Mouse (Mus musculus): Measurements from ENCODE around the gene Gm10300. TPM values are rescaled to one million over a fixed set of nuclear protein-coding genes. Genes with fewer than 3 reads are reported as not detected.

Gene Gm10300
- not detected for total RNA-seq (2021)
- long read RNA-seq = 0 reads

DNA sequence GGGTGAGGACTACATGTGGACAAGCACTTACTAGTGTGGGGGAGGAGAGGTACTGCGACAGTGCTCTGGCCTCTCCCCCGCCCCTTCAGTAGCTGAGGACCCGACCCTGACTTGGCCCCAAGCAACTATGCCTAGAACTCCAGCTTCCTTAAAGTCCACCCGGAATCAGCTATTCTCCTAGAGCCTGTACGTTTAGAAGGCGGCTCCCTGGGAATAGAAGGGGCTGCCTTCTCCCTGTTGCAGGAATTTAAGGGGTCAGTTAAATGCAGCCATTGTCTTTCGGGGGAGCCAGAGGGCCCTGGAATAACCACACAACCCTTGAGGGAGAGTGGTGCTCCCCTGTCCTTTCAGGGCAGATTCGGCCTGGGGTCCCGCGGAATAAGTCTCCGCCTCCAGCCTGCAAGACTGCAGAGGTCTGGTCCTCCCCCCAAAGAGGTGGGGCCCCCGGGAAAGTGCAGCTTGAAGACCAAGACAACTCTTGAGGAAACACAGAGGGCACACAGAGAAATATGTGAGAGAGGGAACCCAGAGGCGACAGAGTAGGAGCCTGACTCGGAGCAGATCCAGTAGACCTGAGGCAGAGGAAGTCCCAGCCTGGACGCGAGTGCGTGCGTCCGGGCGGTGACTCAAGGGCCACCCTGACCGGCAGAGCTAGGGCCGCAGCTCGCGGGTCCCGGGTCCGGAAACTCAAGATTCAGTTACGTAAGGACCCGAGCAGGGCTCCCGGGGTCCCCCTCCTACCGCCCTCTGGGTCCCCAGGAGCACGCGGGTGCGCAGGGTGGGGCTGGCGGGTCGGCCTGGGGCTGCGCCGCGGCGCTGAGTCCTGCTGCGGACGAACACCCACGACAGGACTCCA is at the start of gene Gm10300:
Gene Gm10300 (plus strand): TSS at position 621 of the 856 bp plus-strand sequence.
- peak in 1 of 2 experiments; percentile 9 for DNase-seq (ENCODE audit: low spot score in 2 of 2)

DNA sequence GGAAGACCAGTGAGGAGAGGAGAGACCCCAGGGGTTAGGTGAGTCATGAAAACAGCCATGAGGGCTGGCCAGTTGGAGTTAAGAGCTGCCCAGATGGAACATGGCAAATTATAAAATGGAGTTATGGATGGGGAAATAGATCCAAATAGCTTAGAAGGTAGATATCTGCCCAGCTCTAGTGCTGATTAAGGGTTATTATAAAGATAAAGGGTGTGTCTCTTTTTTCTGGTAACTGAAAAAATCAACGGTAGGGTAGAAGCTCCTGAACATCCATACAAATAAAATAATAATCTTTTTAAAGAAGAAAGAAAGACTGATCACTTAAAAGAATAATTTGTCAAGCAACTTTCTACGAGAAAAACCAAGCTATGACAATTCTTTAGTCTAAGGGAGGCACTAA is 49.2 kb upstream of the Gm10300 start:
- no peak for DNase-seq (ENCODE audit: low spot score in 2 of 2)

DNA sequence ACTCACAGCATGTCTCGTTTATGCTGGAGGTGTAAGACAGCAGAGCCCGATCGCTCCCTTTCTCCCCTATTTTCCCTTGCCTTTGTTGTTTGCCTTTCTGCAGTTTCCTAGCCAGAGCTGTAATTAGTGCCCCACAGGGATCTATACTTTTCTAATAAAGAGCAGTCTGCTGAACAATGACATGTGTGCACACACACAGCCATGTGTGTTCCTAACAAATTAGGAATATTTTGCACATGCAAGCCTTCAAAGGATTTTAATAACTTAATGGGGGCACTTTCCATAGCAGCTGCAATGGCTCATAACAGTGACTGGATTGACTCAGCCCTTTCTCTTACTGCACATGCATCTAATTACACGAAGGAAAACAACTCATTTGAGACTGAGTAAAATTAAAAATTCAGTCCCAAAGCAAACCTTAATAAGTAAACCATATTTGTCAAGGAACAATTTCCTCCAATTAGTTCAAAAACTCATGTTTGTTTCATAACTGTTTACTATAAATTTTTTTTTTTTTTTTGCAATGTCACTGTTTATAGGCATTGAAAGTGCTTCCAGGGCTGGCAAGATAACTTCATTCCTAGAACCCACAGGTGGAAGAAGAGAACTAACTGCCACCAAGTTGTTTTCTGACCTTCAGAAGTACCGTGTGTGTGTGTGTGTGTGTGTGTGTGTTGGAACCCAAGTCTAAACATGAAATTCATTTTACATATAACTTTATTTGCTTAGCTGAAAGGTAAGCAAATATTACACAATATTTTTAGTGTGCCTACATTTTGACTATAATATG is 48.6 kb upstream of the Gm10300 start:
- DNase-seq (ENCODE audit: low spot score in 2 of 2) = no peak

DNA sequence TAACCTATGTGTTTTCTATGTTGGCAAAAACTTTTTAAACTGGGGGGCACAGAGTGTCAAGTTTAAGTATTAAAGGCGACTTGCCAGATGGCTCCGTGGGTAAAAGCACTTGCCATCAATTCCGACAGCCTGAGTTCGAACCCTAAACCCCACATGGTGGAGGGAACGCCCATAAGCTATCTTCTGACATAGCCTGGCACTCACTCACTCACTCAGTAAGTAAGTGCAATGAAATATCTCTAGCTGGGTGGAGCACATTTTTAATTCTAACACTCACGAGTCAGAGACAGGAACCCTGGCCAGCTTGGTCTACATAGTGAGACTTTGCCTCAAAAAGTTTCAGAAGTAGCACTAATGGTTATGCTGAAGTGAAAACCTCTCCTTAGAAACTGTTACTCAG is 47.3 kb upstream of the Gm10300 start:
- no peak for DNase-seq (ENCODE audit: low spot score in 2 of 2)

DNA sequence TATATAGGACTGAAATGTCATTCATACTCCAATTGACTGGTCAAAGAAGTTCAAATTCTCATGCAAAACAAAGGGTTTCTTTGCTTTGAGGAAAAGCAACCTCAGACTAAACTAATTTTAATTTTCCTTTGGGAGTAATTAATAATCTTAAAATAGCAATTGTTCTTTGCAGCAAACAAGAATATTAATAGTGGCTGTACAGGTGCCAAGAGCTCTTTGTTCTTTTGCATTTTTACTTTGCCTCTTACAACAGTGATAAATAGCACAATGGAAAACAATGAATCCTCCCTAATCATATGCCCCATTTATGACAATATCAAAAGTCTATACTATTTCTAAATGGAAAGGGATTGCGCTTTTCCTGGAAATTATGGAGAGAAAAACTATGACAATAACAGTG is 46.7 kb upstream of the Gm10300 start:
- peak in 1 of 2 experiments; percentile 23 for DNase-seq (ENCODE audit: low spot score in 2 of 2)

DNA sequence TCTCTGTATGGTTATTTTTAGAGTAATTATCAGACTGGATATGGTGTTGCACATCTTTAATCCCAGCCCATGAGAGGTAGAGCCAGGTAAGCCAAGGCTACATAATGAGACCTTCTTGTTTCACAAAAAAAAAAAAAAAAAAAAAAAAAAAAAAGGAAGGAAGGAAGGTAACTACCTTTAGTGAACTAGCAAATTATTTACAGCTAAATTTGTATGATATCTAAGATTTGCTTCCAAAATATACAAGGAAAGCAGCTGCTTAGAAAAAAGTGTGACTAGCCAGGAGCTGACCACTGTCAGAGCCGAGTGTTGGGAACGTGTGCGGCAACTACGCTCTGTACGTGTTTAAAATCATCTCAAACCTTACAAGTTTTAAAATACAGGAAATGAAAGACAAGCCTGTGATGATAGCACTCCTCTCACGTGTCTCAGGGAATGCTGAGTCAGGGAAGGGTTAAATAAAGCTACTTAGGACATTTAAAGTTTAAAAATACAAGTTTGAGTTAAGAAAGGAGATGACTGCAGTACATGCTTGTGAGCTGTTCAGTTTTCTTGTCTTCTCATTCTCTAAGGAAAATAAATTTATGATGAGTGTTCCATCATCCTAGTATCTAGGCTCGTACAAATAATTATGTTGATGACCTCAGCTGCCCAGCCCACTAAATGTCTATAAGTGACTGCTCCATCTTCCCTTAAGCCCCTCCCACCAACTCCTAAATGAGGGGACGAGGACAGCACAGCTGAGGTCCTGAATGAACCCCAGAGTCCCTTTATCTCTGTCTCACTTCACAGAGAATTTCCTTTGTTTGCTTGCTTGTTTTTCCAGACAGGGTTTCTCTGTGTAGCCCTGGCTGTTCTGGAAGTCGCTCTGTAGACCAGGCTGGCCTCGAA is 44.4 kb upstream of the Gm10300 start:
- no peak for DNase-seq (ENCODE audit: low spot score in 2 of 2)

DNA sequence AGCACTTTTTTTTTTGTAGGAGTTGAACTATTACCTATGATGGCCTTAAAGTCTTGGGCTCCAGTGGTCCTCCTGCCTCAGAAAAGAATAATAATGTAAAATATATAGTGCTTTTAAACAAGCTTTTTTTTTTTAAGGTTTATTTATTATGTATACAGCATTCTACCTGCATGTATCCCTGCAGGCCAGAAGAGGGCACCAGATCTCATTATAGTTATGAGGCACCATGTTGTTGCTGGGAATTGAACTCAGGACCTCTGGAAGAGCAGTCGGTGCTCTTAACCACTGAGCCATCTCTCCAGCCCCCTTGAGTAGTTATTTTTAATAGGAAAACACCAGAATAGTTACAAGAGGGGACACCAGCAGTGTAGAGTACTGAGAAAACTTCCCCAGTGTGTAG is 41.3 kb upstream of the Gm10300 start:
- DNase-seq (ENCODE audit: low spot score in 2 of 2) = no peak

DNA sequence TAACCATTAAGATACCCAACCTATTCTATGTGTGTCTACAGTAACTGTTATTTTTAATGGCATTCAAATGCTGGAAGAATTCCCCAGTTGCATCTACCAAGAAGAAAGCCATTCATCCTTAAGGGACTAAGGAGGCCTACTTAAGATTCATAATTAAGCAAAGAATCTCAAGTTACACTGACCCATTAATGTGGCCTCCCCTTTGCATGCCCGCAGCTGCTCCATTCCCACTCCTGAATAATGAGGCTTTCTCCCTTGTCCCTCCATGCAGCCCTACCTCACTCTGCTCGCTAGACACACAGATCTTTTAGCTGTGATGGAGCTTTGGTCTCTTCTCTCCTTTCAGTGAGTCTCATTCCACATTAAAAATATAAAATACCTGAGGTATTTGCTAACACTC is 40.3 kb upstream of the Gm10300 start:
- DNase-seq (ENCODE audit: low spot score in 2 of 2) = no peak

DNA sequence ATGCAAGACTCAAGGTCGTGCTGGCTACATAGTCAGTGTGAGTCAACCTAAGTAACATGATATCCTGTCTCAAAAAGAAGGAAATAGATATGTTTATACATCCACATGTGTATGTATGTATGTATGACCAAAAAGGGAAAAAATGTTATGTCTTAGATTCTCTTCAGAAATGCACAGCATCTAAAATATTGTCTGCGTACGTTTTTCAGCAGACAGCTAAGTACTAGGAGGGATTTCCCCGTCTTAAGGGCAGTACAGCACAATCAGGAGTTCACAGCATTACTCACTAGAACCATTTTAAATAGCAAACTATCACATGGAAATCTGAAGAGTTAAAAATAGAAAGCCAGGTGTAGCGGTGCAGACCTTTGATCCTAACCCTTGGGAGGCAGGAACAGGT is 37.4 kb upstream of the Gm10300 start:
- no peak for DNase-seq (ENCODE audit: low spot score in 2 of 2)

DNA sequence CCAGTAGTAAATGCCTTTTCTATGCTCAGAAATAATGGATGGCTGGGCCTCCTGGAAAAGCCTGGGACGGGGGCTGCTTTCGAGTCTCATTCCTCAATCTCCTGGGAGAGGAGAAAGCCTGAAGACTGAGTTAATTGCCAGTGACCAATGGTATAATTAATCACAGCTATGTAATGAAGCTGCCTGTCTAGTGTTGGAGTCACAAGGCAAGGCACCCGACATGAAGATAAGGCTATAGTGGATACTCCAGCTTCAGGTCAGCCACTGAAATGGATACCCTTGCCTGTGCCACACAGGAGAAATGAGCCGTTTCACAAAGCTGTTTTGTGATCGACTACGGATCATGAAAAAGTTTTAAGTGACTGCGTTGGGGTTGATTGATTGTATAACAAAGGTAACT is 36.5 kb upstream of the Gm10300 start:
- no peak for DNase-seq (ENCODE audit: low spot score in 2 of 2)

DNA sequence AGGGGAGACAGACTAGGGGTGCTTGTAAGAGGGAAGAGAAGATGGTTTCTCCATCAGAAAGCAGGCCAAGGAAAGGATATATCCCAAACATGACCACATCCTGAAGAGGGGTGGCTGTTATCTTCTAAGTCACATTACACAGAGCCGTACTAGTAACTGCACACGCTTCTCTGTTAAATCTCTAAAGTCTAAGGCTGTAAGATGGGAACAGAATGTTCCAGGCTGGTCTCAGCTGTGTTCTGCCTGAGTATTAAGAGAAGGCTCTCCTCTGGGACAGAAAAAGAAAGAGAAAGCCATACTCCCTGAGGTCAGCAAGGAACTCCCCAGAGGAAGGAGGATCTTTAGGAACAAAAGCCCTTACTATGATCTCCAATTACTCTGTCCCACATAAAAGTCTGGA is 35.7 kb upstream of the Gm10300 start:
- no peak for DNase-seq (ENCODE audit: low spot score in 2 of 2)

DNA sequence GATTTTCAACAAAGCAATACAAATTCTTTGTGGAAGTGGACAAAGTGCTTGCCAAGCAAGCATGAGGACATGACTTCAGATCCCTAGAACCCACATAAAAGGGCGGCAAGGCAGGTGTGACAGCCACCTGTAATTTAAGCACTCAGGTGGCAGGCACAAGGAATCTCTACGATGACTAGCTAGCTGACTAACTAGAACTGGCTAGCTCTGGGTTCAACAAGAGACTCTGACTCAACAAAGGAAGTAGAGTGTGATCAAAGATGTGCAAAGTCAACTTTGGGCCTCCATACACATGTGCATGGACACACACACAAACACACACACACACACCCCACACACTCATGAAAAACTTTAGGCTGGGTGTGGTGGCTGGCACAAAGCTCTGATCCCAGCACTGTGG is 35.0 kb upstream of the Gm10300 start:
- no peak for DNase-seq (ENCODE audit: low spot score in 2 of 2)

DNA sequence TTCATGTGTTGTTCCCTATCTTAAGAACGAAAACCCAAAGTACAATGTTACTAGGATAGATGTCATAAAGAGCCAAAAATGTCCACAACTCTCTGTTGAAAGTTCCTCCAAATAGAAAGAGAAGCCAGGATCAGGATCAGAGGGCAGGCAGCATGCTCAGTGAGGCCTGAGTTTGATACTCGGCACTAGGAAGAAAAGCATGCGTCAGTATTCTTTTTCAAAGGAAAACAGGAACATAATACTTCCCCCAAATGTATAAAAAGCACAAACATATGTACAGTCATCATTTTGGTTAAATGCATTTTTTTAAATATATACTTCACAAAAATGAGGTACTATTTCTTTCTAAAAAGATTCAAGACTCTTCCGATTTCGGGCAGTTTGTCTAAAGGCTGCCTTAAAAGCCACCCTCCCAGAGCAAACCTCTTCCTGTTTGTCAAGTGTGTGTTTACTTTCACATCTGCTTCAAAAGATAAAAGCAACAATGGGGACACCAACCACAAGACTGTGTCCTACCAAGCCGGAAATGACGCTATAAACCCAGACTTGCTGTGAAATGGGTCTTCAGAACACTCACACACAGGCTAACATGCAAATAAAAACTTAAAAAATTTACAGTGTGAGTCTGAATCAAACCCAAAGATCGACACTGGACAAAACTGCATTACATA is 34.4 kb upstream of the Gm10300 start:
- no peak for DNase-seq (ENCODE audit: low spot score in 2 of 2)

DNA sequence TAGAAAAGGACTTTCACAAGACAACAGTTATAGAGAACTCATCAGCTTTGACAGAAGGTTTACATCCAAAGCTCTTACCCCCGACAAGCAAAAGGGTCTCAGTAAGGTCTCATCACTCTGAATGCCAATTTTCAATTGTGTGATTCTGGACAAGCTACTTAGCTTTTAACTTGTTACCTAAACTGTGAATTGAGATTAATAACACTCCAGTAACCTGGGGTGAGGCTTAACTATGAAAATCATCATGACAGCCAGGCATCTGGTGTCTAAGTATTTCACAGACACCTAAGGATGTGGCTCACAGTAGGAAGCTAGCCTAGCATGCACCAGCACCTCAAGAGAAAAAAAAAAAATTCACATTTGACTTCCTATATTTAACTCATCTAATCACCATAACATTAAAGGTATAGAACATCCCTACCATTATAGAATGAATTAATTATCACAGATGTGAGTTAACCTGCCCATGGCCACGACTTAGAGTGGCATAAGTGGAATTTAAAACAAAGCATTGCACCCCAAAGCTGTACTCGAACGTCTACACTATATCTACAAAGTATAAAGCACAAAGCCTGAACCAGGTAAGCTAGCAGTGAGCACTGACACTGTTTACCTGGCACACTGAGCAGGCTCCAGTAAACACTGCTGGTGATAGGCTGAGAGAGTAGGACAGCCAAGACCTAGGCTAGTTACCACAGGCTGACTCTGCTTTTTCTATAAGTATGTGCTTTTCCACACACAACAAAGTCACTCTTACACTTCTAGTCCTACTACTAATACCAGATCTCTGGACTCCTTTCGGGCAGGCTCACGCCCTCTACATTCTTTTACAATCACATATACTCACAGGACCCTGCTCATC is 32.8 kb upstream of the Gm10300 start:
- DNase-seq (ENCODE audit: low spot score in 2 of 2) = no peak

DNA sequence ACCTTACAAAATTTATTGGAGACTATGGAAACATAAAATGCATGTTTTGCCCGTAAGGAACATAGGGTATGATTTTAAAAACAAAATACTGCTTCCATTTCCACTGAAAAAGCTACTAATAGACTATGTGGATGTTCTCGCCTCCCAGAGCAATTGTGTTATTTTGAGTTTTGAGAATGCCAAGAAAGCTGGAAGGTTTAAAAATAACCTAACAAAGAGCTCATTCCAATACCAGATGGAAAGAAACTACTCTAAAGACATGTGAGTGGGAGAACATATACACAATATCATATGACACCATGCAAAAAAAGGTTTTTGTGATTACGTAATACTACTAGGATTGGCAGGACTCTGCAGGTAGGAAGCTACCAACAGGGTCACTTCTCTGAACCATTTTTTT is 30.8 kb upstream of the Gm10300 start:
- peak in 1 of 2 experiments; percentile 21 for DNase-seq (ENCODE audit: low spot score in 2 of 2)

DNA sequence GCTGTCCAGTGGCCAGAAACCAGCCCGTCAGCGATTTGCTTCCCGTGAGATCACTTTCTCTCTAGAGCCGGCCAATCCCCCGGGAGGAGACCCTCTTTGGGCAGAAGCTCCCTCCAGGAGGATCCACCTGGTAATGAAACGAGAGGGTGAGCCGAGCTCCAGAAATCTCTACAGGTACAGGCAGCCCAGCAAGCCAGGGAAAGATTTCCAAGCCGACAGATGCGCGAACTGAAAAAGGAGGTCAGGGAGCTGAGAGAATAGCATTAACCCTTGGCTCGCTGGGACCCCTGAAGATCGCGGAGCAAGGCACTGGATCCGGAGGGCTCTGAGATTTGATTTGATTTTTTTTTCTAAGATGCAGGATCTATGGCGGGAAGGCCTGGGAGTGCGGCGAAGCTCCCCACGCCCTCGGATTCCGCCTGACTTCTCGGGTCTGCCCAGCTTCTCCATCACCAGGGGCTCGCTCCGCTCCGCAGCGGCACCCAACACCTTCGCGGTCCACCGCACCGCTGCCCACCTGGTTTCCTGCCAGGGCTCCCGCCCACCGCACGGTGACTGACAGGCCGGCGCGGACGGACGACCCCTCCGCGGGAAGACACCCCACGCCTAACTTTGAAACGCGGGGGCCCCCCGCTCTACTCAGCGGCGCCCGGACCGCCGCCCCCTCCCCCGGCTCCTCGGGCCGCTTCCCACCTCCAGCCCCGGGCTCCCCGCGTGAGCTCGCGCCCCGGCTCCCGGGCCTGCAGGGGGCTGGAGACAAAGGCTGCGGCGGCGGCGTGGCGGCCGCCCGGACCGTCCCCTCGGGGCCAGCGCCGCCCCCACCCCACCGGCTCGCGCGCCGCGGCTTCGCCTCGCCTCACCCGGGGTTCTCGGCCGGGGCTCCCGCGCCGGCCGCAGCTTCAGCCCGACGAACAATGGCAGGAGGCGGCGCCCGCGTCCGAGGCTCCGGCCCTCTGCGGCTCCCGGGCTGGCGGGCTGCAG is 26.2 kb upstream of the Gm10300 start:
- DNase-seq (ENCODE audit: low spot score in 2 of 2) = no peak

DNA sequence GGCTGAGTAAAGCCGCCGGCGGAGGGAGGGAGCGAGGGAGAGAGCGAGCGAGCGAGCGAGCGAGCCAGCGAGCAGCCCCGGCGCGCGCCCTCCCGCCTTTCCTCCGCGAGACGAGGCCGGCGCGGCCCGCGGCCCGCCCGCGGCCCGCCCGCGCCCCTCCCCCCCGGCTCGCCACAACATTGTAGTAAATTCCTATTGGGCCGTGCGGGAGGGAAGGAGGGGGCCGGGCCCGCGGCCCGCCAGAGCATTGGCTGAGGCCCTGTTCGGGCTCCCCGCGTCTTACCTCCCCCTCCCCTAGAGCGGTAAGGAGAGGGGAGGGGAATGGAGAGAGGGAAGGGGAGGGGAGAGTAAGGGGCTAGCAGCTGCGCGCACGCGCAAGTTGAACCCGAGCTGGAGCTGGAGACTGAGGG is 25.5 kb upstream of the Gm10300 start:
- peak; percentile 76 to 80 for DNase-seq (ENCODE audit: low spot score in 2 of 2)

DNA sequence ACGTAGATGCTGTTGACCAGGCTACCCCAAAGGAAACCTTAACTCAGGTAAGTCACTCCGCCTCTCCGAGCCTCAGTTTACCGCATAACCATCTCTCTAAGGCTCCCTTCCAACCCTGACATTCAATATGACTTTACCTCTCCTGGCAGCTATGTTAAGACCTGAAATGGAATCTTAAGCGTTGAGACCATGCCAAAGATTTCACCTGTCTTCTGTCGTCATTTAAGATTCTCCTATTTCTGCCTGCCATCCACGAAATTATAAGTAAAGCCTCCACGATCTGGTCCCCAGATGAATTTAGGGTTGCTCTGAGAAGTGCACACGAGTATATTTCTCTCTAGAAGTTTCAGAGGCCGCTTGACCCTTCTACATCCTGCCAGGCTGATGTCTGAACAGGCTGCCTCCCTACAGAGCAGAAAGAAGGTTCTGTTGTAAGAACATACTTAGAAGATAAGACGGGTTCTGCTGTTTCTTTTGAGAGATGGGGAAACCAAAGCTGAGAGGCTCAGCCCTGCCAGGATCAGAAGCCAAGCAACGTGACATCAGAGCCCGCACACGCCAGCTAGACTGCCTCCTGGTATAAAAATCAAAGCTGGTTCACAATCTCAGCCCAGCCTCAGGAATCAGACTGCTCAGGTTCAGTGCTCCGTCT is 24.8 kb upstream of the Gm10300 start:
- DNase-seq (ENCODE audit: low spot score in 2 of 2) = no peak
